Mouse (Mus musculus) spleen, adult 18-20 months (tissue): ENCODE measurements around the gene Fam83c.
A peak's percentile ranks its signal among the peaks of the same experiment; 100 is the strongest.

Source experiments
- DNase-seq, 2 experiments: peaks; one replicate each; pipeline ENCODE4 v3.0.0; 2022; ENCODE audit warnings: mixed read lengths in 2 of 2

Gene Fam83c

GRCm38 (mm10) chr2:155825904-155826629 lies 8.6 kb downstream of the Fam83c start:
- no peak for DNase-seq

DNA sequence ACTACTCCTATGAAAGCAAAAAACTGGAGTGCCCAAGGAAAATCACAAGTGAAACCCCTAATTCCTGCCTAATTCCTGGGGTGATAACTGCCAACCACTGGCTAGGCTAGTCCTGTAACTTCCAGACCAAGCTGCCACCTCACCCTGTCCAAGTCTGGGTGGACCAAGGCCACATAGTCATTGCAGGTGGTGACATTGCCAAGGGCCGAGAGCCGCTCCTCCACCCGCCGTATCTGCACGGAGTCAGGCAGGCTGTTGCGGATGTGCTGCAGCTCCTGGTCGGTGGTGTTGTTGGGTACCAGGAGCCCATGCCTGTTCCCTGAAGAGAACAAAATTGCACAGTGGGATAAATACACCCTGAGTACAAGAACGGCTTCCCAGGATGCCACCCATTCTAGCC lies 10.9 kb downstream of the Fam83c start:
- no peak for DNase-seq

DNA sequence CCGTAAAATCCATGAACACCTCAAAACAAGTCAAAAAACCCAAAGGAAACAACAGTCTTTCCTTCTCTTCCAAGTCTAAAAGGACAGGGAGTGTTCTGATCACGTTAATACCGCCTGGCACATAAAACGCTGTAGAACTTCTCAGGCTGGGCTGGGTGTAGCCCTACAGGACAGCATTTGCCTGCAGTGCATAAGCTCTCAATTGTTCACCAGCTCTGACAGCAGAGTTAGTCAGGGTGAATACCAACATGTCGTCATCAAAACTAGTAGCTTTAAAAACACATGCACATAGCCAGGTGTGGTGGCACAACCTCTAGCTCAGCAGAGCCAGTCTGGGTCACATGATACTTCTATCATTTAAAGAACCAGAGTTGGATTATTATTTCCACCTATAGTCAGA lies 13.9 kb downstream of the Fam83c start:
- no peak for DNase-seq

DNA sequence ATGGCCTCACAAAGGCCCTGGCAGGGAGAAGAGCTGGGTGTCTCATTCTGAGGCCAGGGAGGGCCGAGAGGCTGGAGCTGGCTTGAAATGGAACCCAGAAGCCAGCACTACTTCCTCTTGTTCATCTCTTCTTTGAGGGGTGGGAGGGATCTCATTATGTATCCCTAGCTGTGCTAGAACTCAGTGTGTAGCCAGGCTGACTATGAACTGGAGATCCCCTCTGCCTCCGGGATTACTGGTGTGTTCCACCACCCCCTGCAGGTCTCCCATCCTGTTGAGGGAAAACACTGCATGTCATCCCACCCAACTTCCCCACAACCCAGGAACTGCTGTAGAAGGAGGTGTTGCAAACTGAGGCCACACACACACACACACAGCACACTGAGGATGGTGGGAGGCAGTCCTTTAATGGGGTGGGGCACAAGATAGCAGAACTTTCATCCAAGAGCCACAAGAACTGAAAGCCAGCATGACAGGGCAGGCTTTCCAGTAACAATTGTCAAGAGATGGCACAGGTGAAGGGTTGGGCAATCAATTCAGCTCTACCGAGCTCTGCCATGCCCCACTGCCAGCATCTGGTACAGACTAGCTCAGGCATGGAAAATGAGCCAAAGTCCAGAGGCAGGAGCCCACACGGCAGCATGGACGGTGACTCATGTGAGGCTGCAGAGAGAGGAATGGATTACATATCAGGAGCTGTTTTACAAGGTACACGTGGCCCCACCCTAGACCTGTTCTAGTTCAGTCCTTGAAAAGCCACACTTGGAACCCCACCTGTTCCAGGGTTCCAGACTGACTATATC lies 15.0 kb downstream of the Fam83c start:
- no peak for DNase-seq

GRCm38 (mm10) chr2:155819392-155819448 lies 15.4 kb downstream of the Fam83c start, which contains the start of gene BC029722:
TSS of gene BC029722 (minus strand) at chr2:155819426.
- no peak for DNase-seq

DNA sequence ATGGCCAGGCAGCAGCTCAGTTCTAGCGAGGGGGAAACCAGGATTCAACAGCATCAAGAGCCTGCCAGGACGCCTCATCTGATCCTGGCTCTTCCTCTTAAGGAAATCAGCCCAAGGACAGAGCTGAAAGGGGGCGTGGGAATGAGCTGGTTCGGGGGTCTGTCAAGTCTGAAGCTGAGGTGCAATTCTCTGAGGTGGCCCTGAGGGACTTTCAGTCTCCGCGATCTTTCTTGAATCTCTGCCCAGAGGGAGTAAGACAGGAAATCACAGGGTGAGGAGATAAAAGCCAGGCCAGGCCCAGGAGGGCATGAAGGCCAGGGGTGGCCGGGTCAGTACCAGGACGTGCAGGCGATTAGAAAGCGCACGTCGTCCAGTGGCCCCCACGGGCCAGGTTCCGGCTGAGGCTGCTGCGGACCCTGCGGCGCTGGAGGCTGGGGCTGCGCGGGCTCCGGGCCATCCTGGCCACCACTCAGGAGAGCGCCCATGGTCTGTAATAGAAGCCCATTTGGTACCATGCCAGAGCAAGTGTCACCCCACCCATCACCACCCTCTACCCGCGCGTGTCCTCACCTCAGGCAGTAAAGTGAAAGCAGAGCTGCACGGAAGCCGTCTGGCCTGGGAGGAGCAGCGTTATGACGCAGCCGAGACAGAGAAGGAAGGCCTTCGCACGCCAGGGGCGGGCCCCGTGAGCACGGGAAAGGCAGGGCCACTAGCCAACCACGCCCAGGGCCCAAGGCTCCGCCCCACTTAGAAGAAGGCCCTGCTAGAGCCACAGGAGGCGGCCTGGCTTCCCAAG lies 15.9 kb downstream of the Fam83c start:
- DNase-seq = peak; percentile 91 to 97

DNA sequence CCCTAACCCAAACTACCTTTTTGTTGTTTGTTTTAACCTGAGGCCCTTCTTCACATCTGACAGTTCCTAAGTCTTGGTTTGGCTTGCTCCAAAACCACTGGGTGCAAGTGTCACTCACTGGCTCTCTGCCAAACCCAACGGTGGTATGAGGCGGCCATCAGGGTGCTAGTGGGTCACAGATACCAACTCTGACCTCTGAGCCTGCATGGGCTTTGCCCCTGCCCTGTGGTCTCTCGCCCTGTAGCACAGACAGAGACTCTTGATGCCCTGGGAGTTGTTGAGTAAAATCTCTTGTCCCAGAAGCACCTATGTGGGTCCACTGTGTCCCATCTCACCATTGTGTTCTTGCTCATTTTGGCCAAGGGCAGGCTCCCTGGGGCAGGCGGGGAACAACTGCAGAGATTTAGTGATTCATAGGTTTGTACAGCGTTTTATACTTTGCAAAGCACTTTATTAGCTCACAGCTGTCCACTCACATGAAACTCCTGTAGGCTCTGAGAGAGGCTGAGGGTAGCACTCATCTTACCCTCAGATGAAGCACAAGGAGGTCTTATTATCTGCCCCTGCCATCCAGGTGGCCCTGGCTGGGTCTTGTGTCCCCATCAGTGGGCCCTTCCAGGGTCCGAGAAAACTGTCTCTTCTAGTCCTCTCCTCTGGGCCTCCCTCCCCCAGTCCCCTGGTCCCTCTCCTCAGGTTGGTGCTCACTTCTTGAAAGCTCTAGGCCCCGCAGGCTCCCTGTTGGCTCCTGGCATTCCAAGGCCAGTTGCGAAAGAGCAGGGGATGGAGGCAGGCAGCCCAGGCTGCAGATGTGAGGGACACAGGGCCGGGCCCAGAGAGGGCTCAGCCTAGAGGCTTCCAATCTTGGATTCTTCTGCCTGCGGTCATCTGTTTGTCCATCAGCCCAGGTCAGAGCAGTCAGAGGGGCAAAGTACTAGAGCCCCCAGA lies 17.1 kb downstream of the Fam83c start:
- DNase-seq = no peak

DNA sequence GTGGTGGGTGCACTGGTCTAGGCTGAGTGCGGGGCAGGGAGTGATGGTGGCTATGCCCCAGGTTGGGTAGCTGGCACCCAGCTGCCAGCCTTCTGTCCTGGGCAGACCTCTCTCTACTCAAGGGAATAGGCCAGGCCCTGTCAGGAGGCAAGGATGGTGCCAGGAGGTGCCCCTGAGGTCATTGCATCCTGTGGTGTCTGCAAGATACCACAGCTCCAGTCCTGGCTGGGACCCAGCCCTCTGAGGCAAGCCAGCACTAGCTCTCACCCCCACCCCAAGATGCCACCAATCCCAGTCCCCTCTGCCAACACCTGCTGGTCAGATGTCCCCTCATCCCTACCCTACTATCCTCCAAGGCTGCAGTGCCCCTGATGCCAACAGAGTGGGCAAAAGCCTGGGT lies 18.5 kb downstream of the Fam83c start:
- DNase-seq = no peak

DNA sequence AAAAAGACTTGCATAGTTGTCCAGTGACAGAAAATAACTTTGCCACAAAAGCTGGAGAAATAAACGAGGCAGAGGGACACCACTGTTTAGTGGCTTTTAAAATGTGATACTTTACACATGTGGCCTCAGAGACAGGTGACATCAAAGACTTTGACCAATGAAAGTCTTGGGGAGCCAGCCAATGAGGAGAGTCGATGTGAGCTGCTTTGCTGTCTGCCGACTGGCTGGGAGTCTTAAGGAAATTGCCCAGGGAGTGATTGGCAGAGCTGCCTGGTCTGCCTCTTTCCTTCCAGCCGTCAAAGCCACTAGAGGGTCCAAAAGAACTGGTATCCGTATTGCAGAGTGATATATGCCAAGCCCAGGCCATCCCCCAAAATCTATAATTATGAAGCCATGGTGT lies 19.8 kb downstream of the Fam83c start:
- no peak for DNase-seq

- no peak for DNase-seq
Measured at GRCm38 (mm10) chr2:155812637-155813036, 22.0 kb downstream of the Fam83c start.

- DNase-seq = peak; percentile 41 to 79
Measured at GRCm38 (mm10) chr2:155811821-155812396, 22.7 kb downstream of the Fam83c start.

GRCm38 (mm10) chr2:155809620-155810019 lies 25.0 kb downstream of the Fam83c start:
- DNase-seq = no peak

- no peak for DNase-seq
Measured at GRCm38 (mm10) chr2:155807408-155807807, 27.2 kb downstream of the Fam83c start.

DNA sequence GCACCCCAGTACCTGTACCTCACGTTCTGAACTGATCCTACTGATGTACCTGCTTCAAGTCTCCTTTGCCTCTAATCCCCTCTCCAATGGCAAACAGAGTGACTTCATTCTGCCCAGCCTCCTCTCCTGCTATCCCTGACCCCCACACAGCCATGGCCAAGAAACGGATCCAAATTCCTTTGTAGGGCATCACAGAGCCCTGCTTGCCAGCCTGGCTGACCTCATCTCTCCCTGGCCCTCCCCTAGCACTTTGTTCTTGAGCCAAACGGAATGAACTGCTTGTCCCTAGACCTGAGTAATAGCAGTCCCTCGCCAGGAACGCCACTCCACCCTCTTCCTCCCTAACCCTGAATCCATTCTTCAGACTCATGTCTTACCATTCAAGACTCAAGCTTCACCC lies 28.1 kb downstream of the Fam83c start:
- no peak for DNase-seq

GRCm38 (mm10) chr2:155805925-155806255 lies 28.8 kb downstream of the Fam83c start:
- no peak for DNase-seq

- DNase-seq = no peak
Measured at GRCm38 (mm10) chr2:155805231-155805924, 29.3 kb downstream of the Fam83c start.

DNA sequence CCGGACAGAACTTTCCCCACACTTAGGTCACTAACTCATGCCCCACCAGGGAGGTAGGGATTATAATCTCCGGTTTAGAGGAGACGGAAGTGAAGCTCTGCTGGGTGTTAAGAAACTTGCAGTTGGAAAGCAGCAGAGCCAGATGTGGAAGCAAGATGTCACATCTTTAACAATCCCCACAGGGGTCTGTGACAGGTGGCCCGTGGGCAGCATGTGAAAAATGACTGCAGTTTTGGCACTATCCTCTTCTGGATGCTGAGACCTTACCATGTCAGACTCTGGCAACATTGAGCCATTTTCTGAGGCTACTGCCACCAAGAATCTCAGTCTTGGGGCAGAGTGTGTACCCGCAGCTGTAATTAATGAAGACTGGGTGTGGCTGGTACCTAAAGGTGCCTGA lies 30.6 kb downstream of the Fam83c start:
- no peak for DNase-seq

DNA sequence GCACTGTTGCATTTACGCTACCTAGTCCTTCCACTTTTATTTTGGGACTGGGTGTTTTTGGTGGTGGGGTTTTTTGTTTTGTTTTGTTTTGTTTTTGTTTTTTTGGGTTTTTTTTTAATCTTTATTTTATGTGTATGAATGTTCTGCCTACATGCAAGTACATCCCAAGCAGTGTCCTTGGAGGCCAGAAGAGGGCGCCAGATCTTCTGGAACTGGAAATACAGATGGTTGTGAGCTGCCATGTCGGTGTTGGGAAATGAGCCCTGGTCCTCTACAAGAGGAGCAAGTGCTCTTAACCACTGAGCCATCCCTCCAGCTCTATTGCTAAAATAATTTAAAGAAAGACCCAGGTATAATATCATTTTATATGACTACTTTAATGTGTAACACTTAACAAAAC lies 31.9 kb downstream of the Fam83c start:
- DNase-seq = no peak

DNA sequence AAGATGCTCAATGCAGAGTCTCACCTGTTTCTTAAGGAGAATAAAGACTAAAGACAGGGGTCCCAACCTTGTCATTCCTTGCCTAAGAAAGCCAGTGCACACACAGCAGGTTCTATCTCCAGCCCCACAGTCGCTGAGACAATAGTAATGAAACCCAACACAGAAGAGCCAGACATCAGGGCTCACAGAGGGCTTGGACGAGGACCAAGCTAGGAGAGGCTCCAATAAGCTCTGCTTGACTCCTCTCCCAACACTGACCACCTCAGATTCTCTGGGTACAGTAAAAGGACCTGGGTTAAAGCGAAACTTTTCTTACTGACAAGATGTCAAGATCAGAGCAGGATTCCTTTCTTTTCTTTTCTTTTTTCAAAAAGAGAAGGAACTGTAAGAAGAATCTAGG lies 36.0 kb downstream of the Fam83c start:
- DNase-seq = no peak

GRCm38 (mm10) chr2:155794674-155795445 lies 39.8 kb downstream of the Fam83c start:
- DNase-seq = no peak

DNA sequence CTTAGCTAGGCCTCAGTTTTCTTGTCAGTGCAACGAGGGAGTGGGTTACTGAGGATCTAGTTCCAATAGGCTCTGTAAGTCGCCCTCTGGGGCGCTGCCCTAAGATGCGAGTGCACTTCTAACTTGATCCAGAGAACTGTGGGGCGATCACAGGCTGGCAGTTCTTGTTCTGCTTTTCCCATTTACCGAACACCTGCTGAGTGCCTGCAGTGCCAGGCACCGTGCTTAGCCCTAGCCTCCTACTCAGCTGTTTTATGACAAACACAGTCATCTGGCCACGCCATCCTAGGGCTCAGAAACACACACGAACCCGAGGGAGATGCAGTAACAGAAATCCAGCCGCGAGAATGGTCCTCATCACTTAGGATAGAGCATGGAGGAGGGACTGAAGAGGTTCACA lies 41.8 kb downstream of the Fam83c start:
- no peak for DNase-seq
